Mouse (Mus musculus): Measurements from ENCODE around the gene Pcdh19.

The Pcdh19 gene

GRCm38 (mm10) chrX:133657308-133658302 lies 31.2 kb downstream of the Pcdh19 start:
- peak; percentile 53 for DNase-seq (ENCODE audit: low spot score)

- peak; percentile 55 for DNase-seq (ENCODE audit: low spot score)
Measured at GRCm38 (mm10) chrX:133655876-133656538, 32.8 kb downstream of the Pcdh19 start.

- no peak for DNase-seq (ENCODE audit: low spot score)
Measured at GRCm38 (mm10) chrX:133655196-133655595, 33.6 kb downstream of the Pcdh19 start.

DNA sequence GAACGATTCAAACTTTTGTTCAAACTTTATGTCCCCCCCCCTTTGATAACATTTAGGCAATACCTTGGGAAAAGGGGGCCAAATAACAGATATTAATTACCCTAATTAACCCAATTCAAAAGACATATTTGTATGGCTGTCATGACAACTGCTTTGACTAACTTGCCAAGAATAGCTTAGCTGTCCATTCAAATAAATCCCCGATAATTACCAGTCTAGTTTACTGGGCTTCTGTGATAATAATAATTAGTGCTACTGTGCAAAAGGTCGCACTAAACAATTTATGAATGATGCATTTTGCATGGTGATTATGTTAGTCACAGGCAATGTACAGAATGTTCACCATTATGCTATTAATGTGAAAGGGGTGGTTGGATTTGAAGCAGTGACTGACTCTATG lies 35.7 kb downstream of the Pcdh19 start:
- peak; percentile 62 for DNase-seq (ENCODE audit: low spot score)

GRCm38 (mm10) chrX:133650379-133650778 lies 38.4 kb downstream of the Pcdh19 start:
- DNase-seq (ENCODE audit: low spot score) = no peak

DNA sequence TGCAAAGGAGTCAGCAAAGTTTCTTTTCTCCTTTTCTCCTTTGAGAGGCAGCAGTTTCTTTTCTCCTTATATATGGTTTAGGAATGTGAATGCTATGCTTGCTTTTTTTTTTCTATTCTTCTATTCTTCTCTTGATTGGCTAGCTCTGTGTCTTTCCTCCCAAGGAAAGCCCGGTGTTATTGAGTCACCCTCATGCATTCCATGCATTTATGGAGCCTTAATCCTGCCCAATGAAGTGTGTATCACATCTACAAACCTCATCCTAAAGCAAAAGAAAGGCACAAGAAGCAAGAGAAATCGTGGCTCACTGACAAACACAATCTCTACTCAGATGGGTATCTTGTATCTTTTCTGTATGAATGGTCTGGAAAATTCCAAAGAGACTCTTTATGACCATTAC lies 41.0 kb downstream of the Pcdh19 start:
- DNase-seq (ENCODE audit: low spot score) = no peak

DNA sequence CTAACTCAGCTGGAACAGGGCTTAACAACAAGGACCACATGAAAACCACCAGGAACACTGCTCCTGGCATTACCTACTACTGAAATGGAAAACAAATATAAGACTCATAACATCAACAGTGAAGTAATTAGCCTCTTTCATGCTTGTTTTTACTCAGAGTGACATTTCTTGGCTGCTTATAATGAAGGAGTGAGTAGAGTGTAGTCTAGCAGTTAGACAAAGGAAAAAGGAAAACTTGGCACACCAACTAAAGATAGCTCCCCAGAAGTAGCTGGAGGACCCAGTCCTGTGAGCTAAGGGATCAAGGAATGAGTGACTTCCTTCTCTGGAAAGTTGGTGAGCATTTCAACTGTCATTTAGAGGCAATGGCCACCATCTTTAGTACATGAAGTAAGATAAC lies 49.3 kb downstream of the Pcdh19 start:
- no peak for DNase-seq (ENCODE audit: low spot score)

DNA sequence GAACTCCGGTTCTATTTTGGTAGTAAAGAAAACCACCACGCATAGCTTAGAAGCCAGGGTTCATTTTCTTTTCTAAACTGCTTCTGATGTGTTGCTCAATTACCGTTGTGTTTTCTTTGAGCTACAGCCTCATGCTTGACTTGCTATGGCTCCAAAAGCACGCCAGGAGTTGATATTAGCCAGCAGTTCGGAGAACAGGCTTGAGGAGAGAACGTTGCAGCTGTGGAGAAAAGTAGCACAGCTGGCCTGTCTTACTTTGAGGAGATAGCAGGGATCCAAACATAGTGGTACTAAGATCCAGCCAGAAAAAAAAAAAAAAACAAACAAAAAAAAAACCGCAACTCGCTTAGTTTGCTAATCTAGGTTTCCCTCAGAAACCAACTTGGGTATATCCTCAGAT lies 59.2 kb downstream of the Pcdh19 start:
- no peak for DNase-seq (ENCODE audit: low spot score)

DNA sequence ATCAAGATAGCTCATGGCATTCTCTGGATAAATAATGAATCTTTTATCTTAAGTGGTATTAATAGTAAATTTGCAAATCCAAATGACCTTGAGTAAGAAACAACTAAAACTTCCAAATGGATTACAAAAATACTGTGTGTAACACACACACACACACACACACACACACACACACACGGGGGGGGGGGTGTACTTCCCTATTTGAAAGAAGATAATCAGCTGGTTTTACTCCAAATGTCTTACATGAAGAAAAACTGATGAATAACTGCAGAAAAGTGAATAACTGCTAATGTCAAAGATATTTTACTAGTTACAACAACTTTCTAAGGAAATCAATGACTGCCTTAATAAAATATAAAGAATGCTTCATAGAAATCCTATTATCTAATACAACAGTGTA lies 70.6 kb downstream of the Pcdh19 start:
- no peak for DNase-seq (ENCODE audit: low spot score)

- no peak for DNase-seq (ENCODE audit: low spot score)
Measured at GRCm38 (mm10) chrX:133605828-133606227, 83.0 kb downstream of the Pcdh19 start.

DNA sequence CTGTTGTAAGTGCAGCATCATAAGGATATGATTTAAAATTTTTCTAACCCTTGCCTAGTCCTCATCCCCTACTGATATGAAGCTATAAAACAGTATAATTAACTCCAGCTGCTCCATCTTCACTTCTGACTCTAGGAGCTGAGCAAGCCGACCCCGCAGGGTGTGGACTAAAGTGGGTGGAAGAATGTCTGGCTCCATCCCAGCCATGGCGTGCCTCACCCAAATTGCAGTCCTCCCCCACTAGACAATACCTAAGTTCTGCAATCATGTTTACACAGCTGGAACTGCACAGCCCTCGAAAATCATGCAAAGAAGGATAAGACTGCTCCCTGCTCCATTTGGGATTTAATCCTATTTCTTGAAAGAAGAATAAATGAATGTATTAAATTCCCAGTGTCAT lies 84.5 kb downstream of the Pcdh19 start:
- DNase-seq (ENCODE audit: low spot score) = no peak

DNA sequence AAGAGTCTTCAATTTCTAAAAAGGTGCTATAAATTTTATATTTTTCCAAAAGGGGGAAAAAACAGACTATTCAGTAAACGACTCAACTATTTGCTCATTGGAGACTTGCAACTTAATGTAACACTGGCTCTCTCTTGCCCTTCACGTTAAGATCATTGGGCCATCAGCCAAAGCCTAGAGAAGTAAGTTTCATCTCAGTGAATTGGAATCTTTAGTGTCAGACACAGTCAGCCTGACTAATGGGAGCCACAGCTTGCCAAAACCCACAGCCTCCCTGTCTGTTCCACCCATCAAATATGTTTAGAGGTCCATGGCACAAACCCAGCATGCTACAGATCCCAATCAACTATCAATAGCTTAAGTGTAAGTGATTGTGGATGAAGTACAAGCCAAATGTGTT lies 86.7 kb downstream of the Pcdh19 start:
- no peak for DNase-seq (ENCODE audit: low spot score)

DNA sequence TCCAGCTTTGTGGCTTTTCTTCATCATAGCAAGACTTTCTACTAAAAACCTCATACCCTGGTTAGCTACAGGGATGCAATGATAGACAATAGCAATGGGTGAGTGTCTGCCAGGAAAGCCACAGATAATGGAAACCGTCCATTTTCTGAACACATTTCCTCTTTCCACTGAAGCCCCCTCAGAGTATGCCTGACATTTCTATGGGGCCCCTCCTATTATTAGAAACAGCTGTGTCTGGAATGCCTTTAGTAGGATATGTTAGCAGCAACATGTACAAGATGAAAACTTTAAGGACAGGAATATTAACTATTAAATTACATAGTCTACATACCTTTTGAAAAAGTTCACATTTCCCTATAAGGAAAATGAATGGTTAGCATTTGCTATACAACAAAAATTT lies 87.1 kb downstream of the Pcdh19 start:
- DNase-seq (ENCODE audit: low spot score) = no peak

- no peak for DNase-seq (ENCODE audit: low spot score)
Measured at GRCm38 (mm10) chrX:133601195-133601594, 87.6 kb downstream of the Pcdh19 start.

DNA sequence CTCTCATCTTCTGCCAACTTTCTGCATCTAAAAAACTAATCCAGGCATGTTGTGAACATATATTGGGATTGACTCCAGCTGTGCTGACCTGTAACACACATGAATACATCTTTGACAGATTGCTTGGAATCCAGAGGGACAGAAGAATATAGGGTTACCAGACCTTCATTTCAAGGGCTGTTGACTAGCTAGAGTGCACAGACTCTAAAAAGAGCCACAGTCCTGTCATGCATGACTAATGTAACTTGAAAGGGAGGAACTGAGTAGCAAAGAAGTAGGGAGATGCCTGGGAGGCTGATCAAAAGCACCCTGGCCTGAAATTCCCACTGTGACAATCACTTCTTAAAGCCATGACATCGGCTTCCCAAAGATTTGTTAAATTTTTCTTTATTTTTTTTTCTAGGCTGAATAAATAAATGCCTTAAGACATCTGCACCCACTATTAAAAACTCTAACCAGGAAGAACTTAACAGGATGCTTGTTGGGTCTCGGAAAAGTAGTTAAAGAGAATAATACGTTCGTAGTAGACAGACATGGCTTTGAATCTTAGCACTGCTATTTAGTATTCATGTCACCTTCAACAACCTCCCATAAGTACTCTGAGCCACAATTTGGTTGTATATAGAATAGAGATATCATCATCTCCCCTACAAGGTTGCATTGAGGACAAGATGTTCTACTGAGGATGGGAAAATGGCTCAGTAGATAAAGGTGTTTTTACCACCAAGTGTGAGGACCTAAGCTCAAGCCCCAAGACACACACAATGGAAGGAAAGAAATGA lies 113.0 kb downstream of the Pcdh19 start:
- peak; percentile 64 for DNase-seq (ENCODE audit: low spot score)

DNA sequence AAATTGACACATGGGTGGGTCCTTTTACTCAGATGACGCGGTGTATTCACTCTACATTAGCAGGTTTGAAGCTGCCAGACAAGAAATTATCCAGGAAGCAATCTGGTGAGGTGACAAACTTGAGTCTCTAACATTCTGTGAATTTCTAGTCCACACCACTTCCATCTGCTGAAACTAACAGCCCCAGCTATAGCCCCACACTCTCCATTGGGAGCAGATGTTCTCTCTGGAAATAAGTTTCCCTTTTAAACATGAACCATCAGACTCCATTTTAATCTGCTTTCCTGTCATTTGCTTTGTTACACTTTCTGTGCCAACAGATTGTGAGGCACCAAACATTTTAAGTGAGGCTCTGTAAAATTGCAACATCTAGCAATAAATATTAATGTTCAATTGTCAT lies 123.4 kb downstream of the Pcdh19 start:
- DNase-seq (ENCODE audit: low spot score) = no peak

Data from retina, embryonic 14.5 days (tissue).